In genomic region chr4:32621637-32622036, GRCm38 (mm10) we compare ENCODE assay signal across 27 mouse cellular contexts. TPM values are rescaled to one million over a fixed set of nuclear protein-coding genes. Genes with fewer than 3 reads are reported as not detected.
"Had no signal": no experiment of that assay in that cellular context is flagged by ENCODE, and none has a peak within 500 bp of the region (broad histone marks: within the 10 kb centered on the region; RNA-seq: fewer than 3 reads in every experiment).

No protein-coding gene starts in this region.

- DNase-seq: kidney, adult 2 months; kidney, postnatal 25 days; layer of hippocampus, postnatal 36 days; liver, embryonic 13.5 days; retina, postnatal 1 day; right cerebral cortex, postnatal 25 days; spleen, adult 18-20 months; thymus, postnatal 25 days had no signal

- H3K4me2 ChIP-seq: liver, embryonic 13.5 days; lung, embryonic 15.5 days; midbrain, embryonic 12.5 days; midbrain, embryonic 15.5 days; neural tube, embryonic 12.5 days; neural tube, embryonic 15.5 days; stomach, embryonic 15.5 days had no signal

- ATAC-seq: intestine, embryonic 16.5 days; midbrain, embryonic 15.5 days had no signal

- H3K4me3 ChIP-seq: layer of hippocampus, adult 2 months; left cerebral cortex, adult 2 months; liver, embryonic 13.5 days; lung, embryonic 15.5 days; midbrain, embryonic 12.5 days; midbrain, embryonic 15.5 days; neural tube, embryonic 12.5 days; neural tube, embryonic 15.5 days; stomach, embryonic 15.5 days had no signal

- H3K27ac ChIP-seq: kidney, postnatal 0 days; layer of hippocampus, adult 2 months; left cerebral cortex, adult 2 months; liver, embryonic 13.5 days; lung, embryonic 15.5 days; midbrain, embryonic 12.5 days; midbrain, embryonic 15.5 days; neural tube, embryonic 12.5 days; neural tube, embryonic 15.5 days; stomach, embryonic 15.5 days had no signal

- H3K9ac ChIP-seq: liver, embryonic 13.5 days; lung, embryonic 15.5 days; midbrain, embryonic 12.5 days; midbrain, embryonic 15.5 days; neural tube, embryonic 12.5 days; neural tube, embryonic 15.5 days; stomach, embryonic 15.5 days had no signal

- H3K27me3 ChIP-seq: liver, embryonic 13.5 days; lung, embryonic 15.5 days; midbrain, embryonic 12.5 days; midbrain, embryonic 15.5 days; neural tube, embryonic 12.5 days; neural tube, embryonic 15.5 days; stomach, embryonic 15.5 days had no signal

- H3K9me3 ChIP-seq: liver, embryonic 13.5 days; lung, embryonic 15.5 days; midbrain, embryonic 12.5 days; midbrain, embryonic 15.5 days; neural tube, embryonic 12.5 days; neural tube, embryonic 15.5 days; stomach, embryonic 15.5 days had no signal

- H3K36me3 ChIP-seq: neural tube, embryonic 15.5 days; stomach, embryonic 15.5 days had no signal

RNA-seq across cellular contexts. Expression of gene Gja10, which starts 19.1 kb away (rescaled TPM):
- total RNA-seq: layer of hippocampus, adult 2 months; layer of hippocampus, postnatal 10 days; layer of hippocampus, postnatal 36 days; left cerebral cortex, adult 2 months; left cerebral cortex, postnatal 10 days; left cerebral cortex, postnatal 36 days had no signal
- polyA plus RNA-seq: intestine, embryonic 16.5 days; kidney, embryonic 14.5 days; kidney, postnatal 0 days; large intestine, adult 2 months; limb, embryonic 11.5 days; limb, embryonic 14.5 days; liver, embryonic 13.5 days; liver, embryonic 16.5 days; lung, embryonic 15.5 days; midbrain, embryonic 12.5 days; midbrain, embryonic 15.5 days; neural tube, embryonic 15.5 days; stomach, embryonic 15.5 days; thymus, postnatal 0 days had no signal
